Mouse (Mus musculus): ENCODE data around the gene Nbea.

- TF ChIP-seq CTCF (IDR thresholded peaks at IDR 0.05; ENCODE audit: control insufficient read depth, insufficient read depth, insufficient read length) (no peak), MYOD1 (IDR thresholded peaks at IDR 0.05; ENCODE audit: control insufficient read depth, insufficient read length, low read depth) (no peak), MAX (IDR thresholded peaks at IDR 0.05) (no peak), USF1 (IDR thresholded peaks at IDR 0.05; ENCODE audit: low read depth) (no peak), MYOG (IDR thresholded peaks at IDR 0.05; ENCODE audit: control insufficient read depth, extremely low read depth, insufficient read length) (no peak), CEBPB (IDR thresholded peaks at IDR 0.05; ENCODE audit: low read depth) (no peak), FOSL1 (IDR thresholded peaks at IDR 0.05; ENCODE audit: insufficient read depth, low read length, poor library complexity, severe bottlenecking) (no peak)
These were observed 4.7 kb upstream of the Nbea start for GRCm38 (mm10) chr3:56188238-56188637.
